Mouse (Mus musculus): ENCODE results near the gene Ugp2. TPM values are rescaled to one million over a fixed set of nuclear protein-coding genes. Genes with fewer than 3 reads are reported as not detected.

Ugp2 gene
- 4.3 and 19.8 TPM in 2 replicates for polyA plus RNA-seq (2012; rRNA removed; ENCODE audit: low replicate concordance)

GRCm38 (mm10) chr11:21371122-21371806, at the start of gene Ugp2:
Gene Ugp2 (minus strand): TSS chr11:21371201.

Other genes with a start within 250 kb of the Ugp2 start
- gene Vps54, start 131.9 kb downstream of the Ugp2 start, polyA plus RNA-seq (2012; rRNA removed; ENCODE audit: low replicate concordance), result 8.0 and 19.5 TPM in 2 replicates
- gene Wdpcp, start 201.0 kb upstream of the Ugp2 start, polyA plus RNA-seq (2012; rRNA removed; ENCODE audit: low replicate concordance), result 2.4 and 4.7 TPM in 2 replicates
- 130 and 387 TPM in 2 replicates for gene Mdh1, start 201.2 kb upstream of the Ugp2 start, polyA plus RNA-seq (2012; rRNA removed; ENCODE audit: low replicate concordance)